Mouse (Mus musculus) G1E (cell line): ENCODE measurements around the gene Ddn. TPM values are rescaled to one million over a fixed set of nuclear protein-coding genes. Genes with fewer than 3 reads are reported as not detected.
"Not testable (repeated sequence)": the region's sequence is repeated elsewhere in the genome, so short reads cannot be mapped to it uniquely, and the experiment has no call there.

Experiments used
- ATAC-seq: 2 replicates; pipeline ENCODE4 v1.8.0; 2016; ENCODE audit warnings: mild to moderate bottlenecking; ENCODE audit not compliant: insufficient number of reproducible peaks, poor library complexity, low FRiP score, severe bottlenecking; ENCODE audit errors: extremely low read depth
- DNase-seq: peaks from one replicate; pipeline ENCODE4 v3.0.0; 2012; ENCODE audit warnings: low spot score
- H3K27me3 ChIP-seq: 2 replicates; pipeline ENCODE4 v1.6.1; 2012; ENCODE audit warnings: mild to moderate bottlenecking, low read length, inconsistent platforms; ENCODE audit not compliant: insufficient read depth
- H3K36me3 ChIP-seq: replicated peaks from 2 replicates; pipeline ENCODE3; 2012; ENCODE audit warnings: mild to moderate bottlenecking, inconsistent platforms
- H3K4me1 ChIP-seq: 2 replicates; pipeline ENCODE4 v1.6.1; 2012; ENCODE audit warnings: low read depth, low read length, inconsistent platforms, mixed read lengths; ENCODE audit not compliant: insufficient read depth
- H3K4me3 ChIP-seq: 2 replicates; pipeline ENCODE4 v1.5.1; 2012; ENCODE audit warnings: low read depth, mild to moderate bottlenecking, inconsistent platforms, low read length, moderate library complexity, mixed read lengths
- H3K9me3 ChIP-seq: replicated peaks from 2 replicates; pipeline ENCODE4 v1.6.1; 2012; ENCODE audit warnings: inconsistent platforms
- CTCF ChIP-seq: IDR thresholded peaks from 2 replicates; pipeline ENCODE4 v1.5.1; 2012; ENCODE audit warnings: low read depth, low read length, inconsistent platforms, mixed read lengths
- GATA1 ChIP-seq: IDR thresholded peaks from 2 replicates; pipeline ENCODE4 v1.6.1; 2012; ENCODE audit warnings: borderline replicate concordance, low read length, inconsistent platforms, mixed read lengths
- GATA2 ChIP-seq: IDR thresholded peaks from 2 replicates; pipeline ENCODE4 v1.6.1; 2012; ENCODE audit warnings: low read depth, low read length, inconsistent platforms, borderline replicate concordance
- POLR2AphosphoS5 ChIP-seq: IDR thresholded peaks from 2 replicates; pipeline ENCODE4 v1.6.1; 2012; ENCODE audit warnings: low read depth, low read length, inconsistent platforms; ENCODE audit not compliant: insufficient replicate concordance
- TAL1 ChIP-seq: conservative IDR thresholded peaks from 2 replicates; pipeline ENCODE4 v1.6.1; 2012; ENCODE audit warnings: low read depth, low read length, inconsistent platforms, mixed read lengths
- polyA plus RNA-seq: library from polyadenylated mRNA; stranded (reverse); fragments of >175 nt; gene quantifications from 2 replicates; pipeline ENCODE4 v1.2.3, GENCODE M21; 2012
- total RNA-seq, 2 experiments: library from RNA; stranded (forward) in 1 of 2; stranded (reverse) in 1 of 2; fragments of 200-1000 nt in 1 of 2; fragments of >200 nt in 1 of 2; fragmentation: Nextera tagmentation in 1 of 2; gene quantifications; 2 replicates each; pipeline ENCODE4 v1.2.3; 2014 to 2017

The Ddn gene
- total and polyA plus RNA-seq, 3 experiments = 0.08 to 0.22 TPM; not detected in 1

GRCm38 (mm10) chr15:98821403-98821802 is 12.1 kb upstream of the Ddn start:
- Histone ChIP-seq H3K4me3 (no peak overlapping the region), H3K36me3 (peaks cover 95% of the 10 kb centered on the region), H3K27me3 (no peaks in the 10 kb centered on the region), H3K4me1 (peaks cover 25% of the 10 kb centered on the region), H3K9me3 (no peaks in the 10 kb centered on the region)
- no peak for DNase-seq
- TF ChIP-seq GATA1 = no peak
- no peak for TF ChIP-seq TAL1
- peak; percentile 35 for TF ChIP-seq CTCF
- TF ChIP-seq POLR2AphosphoS5 = no peak
- no peak for TF ChIP-seq GATA2
- no peak for ATAC-seq

GRCm38 (mm10) chr15:98820937-98821336 is 11.6 kb upstream of the Ddn start:
- Histone ChIP-seq H3K36me3 (peaks cover 96% of the 10 kb centered on the region), H3K4me1 (peaks cover 21% of the 10 kb centered on the region), H3K9me3 (no peaks in the 10 kb centered on the region), H3K4me3 (no peak overlapping the region), H3K27me3 (no peaks in the 10 kb centered on the region)
- DNase-seq (no peak), ATAC-seq (no peak)
- TF ChIP-seq TAL1 (no peak), GATA1 (no peak), POLR2AphosphoS5 (no peak), GATA2 (no peak), CTCF (no peak)

DNA sequence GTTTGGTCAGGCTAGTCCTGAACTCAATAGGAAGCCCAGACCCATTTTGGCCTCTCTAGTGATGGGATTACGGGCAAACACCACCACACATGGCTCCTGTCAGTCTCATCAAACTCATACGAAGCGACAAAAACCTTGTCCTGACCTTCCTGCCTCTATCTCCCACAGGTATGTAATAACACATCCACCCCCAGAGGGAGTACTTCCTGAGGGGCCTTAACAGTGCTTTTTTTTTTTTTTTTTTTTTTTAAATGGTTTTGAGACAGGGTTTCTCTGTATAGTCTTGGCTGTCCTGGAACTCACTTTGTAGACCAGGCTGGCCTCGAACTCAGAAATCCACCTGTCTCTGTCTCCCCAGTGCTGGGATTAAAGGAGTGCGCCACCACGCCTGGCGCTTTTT is 8.9 kb upstream of the Ddn start:
- TF ChIP-seq TAL1 = no peak
- no peaks in the 10 kb centered on the region for H3K9me3 ChIP-seq
- no peak for DNase-seq
- H3K27me3 ChIP-seq = no peaks in the 10 kb centered on the region
- ATAC-seq = no peak
- peaks cover 95% of the 10 kb centered on the region for H3K36me3 ChIP-seq
- peaks cover 8% of the 10 kb centered on the region for H3K4me1 ChIP-seq
- H3K4me3 ChIP-seq = no peak overlapping the region

DNA sequence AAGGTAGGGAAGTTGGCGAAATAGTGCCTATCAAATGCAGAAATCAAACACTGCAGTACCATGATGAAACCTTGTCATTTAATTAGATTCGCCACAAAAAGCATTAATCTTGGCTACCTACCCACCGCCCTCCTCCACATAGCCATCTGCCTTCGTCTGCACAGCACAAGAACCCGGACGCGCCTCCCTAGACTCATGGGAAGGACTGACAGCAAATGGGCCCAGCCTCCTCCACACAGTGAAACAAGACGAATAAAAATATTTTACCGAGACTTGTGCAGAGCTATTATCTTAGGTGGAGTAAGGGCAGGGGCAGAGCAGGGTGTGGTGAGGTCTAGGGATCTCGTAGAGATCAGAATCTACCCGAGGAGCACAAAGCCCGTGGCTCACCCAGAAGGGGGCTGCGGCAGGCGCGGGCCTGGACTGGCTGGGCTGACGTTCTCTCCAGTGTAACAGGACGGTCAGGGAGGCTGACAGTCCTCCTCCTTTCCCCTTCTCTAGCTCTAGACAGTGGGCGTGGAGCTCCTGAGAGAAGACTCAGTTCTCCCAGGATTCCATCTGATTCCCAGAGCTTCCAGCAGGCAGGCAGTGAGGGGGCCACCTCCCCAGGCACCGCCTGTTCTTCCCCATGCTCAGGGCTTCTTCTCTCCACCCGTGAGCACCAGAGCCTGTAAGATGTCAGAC is 3.6 kb upstream of the Ddn start:
- Histone ChIP-seq H3K9me3 (no peaks in the 10 kb centered on the region), H3K36me3 (peaks cover 83% of the 10 kb centered on the region), H3K4me1 (peaks cover 24% of the 10 kb centered on the region), H3K4me3 (no peak overlapping the region), H3K27me3 (peaks cover 17% of the 10 kb centered on the region)
- ATAC-seq (no peak), DNase-seq (no peak)
- TF ChIP-seq GATA1 = no peak
- TF ChIP-seq CTCF = no peak
- TF ChIP-seq GATA2 = no peak
- no peak for TF ChIP-seq POLR2AphosphoS5
- TF ChIP-seq TAL1 = no peak

GRCm38 (mm10) chr15:98810212-98810611 is 922 bp upstream of the Ddn start:
- DNase-seq = not testable (repeated sequence)

DNA sequence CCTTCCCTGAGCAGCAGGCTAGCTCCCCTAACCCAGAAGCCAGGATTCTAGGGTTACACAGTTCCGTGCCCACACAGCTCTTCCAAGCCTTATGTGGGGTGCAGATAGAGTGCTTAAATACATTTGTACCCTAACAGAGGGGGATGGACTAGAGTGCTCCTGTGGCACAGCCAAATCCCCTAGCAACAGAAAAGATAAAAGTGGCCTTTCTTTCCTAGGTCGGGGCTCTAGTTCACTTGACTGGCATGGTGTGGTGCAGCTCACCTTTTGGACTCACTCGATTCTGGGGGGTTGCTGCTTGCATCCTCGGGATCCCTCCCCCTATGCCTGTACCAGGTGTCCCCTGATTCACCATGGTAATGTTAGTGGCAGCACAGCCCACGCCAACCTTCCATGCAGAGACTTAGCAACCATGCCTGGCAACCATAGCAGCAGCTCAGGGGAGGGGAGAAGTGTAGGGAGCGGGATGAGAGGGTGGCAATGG is 597 bp downstream of the Ddn start:
- DNase-seq = no peak
- Histone ChIP-seq H3K27me3 (peaks cover 59% of the 10 kb centered on the region), H3K9me3 (peaks cover 5% of the 10 kb centered on the region; the same call in 1 of the 2 replicates), H3K36me3 (peaks cover 44% of the 10 kb centered on the region), H3K4me1 (peaks cover 58% of the 10 kb centered on the region), H3K4me3 (no peak overlapping the region)
- TF ChIP-seq GATA1 = no peak
- no peak for TF ChIP-seq POLR2AphosphoS5
- no peak for TF ChIP-seq CTCF
- TF ChIP-seq GATA2 = no peak
- no peak for TF ChIP-seq TAL1
- no peak for ATAC-seq

More at GRCm38 (mm10) chr15:98810212-98810611, 922 bp upstream of the Ddn start:
- not testable (repeated sequence) for ATAC-seq, H3K9me3 ChIP-seq, H3K4me3 ChIP-seq
- peaks cover 59% of the 10 kb centered on the region for H3K36me3 ChIP-seq
- peaks cover 44% of the 10 kb centered on the region for H3K27me3 ChIP-seq
- H3K4me1 ChIP-seq = peaks cover 50% of the 10 kb centered on the region
